Mouse (Mus musculus): ENCODE measurements around the gene Flnb. TPM values are rescaled to one million over a fixed set of nuclear protein-coding genes. Genes with fewer than 3 reads are reported as not detected.

Flnb gene
- polyA plus RNA-seq, 1 experiment from 2014 or later: 8.7 TPM

DNA sequence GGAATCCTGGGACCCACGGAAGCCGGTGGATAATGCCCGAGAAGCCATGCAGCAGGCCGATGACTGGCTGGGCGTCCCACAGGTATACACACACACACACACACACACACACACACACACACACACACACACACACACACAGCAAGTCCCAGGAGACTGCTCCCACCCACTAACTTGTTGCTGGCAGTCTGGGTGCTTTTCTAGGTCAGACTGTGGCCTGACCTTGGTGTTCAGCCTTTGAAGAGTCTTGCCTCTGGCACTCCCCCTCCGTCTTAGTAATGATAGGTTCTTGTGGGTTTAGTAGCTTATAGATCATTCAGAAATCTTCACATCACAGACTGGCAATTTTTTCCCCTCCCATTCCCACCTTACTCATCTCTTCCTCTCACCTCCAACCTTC is 52.0 kb downstream of the Flnb start:
- ATAC-seq: no peak
- Histone ChIP-seq H3K9me3 (replicated peaks) (no peaks in the 10 kb centered on the region), H3K27me3 (no peaks in the 10 kb centered on the region), H3K4me1 (no peaks in the 10 kb centered on the region), H3K9ac (no peak overlapping the region), H3K36me3 (ENCODE audit: poor library complexity, severe bottlenecking) (peaks cover 40% of the 10 kb centered on the region), H3K4me2 (no peak overlapping the region), H3K27ac (no peak overlapping the region), H3K4me3 (no peak overlapping the region)
- 92% methylated on average over 6 of the region's 6 CpGs for WGBS

GRCm38 (mm10) chr14:7873552-7873951 is 55.8 kb downstream of the Flnb start:
- WGBS: 91% methylated on average over 2 of the region's 2 CpGs
- H3K9ac ChIP-seq: no peak overlapping the region
- no peak overlapping the region for H3K27ac ChIP-seq
- peaks cover 43% of the 10 kb centered on the region for H3K36me3 ChIP-seq (ENCODE audit: poor library complexity, severe bottlenecking)
- ATAC-seq: no peak
- no peak overlapping the region for H3K4me3 ChIP-seq
- no peaks in the 10 kb centered on the region for H3K9me3 ChIP-seq (replicated peaks)
- H3K4me2 ChIP-seq: no peak overlapping the region
- H3K27me3 ChIP-seq: no peaks in the 10 kb centered on the region
- H3K4me1 ChIP-seq: no peaks in the 10 kb centered on the region

GRCm38 (mm10) chr14:7874495-7874894 is 56.7 kb downstream of the Flnb start:
- WGBS: 82% methylated on average over 4 of the region's 4 CpGs
- Histone ChIP-seq H3K4me2 (no peak overlapping the region), H3K27me3 (no peaks in the 10 kb centered on the region), H3K27ac (no peak overlapping the region), H3K9ac (no peak overlapping the region), H3K4me1 (no peaks in the 10 kb centered on the region), H3K36me3 (ENCODE audit: poor library complexity, severe bottlenecking) (peaks cover 44% of the 10 kb centered on the region), H3K4me3 (no peak overlapping the region), H3K9me3 (replicated peaks) (no peaks in the 10 kb centered on the region)
- ATAC-seq: no peak

DNA sequence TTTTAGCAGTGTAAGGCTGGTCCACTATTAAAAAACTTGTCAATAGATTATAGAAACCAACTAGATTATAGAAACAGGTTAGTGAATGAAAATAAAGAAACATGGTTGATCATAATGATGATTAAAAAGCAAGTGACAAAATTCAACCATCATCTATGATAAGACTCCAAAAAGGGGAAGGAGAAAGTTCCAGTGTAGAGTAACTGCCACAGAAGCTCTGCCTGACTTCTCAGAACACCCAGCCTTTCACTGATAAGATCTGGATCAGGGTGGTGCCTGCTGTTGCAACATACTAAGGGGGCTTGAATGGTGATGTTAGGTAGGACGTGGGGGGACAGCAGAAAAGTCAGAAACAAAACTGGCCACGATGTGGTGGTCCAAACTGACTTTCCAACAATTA is 60.2 kb downstream of the Flnb start:
- 88% methylated on average over 2 of the region's 2 CpGs for WGBS
- Histone ChIP-seq H3K4me3 (no peak overlapping the region), H3K9ac (no peak overlapping the region), H3K4me1 (no peaks in the 10 kb centered on the region), H3K27me3 (no peaks in the 10 kb centered on the region), H3K27ac (no peak overlapping the region), H3K4me2 (no peak overlapping the region), H3K9me3 (replicated peaks) (no peaks in the 10 kb centered on the region), H3K36me3 (ENCODE audit: poor library complexity, severe bottlenecking) (peaks cover 49% of the 10 kb centered on the region)
- ATAC-seq: no peak

DNA sequence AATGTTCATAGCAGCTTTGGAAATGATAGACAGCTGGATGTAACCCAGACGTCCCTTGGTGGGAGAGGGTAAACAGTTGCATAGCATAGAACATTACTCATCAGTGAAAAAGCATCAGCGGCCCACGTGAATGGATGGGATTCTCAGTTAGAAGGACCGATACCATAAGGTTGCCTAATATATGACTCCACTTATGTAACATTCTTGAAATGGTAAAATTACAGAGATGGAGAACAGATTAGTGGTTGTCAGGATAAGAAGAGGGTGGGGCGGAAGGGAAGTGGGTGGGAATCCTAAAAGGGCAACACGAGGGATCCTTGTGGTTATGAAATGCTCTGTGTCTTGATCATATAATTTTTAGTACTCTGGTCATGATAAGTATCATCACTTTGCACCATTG is 62.6 kb downstream of the Flnb start:
- no peak overlapping the region for H3K4me2 ChIP-seq
- 97% methylated on average over 6 of the region's 6 CpGs for WGBS
- H3K9ac ChIP-seq: no peak overlapping the region
- peaks cover 49% of the 10 kb centered on the region for H3K36me3 ChIP-seq (ENCODE audit: poor library complexity, severe bottlenecking)
- ATAC-seq: no peak
- H3K4me3 ChIP-seq: no peak overlapping the region
- no peaks in the 10 kb centered on the region for H3K4me1 ChIP-seq
- H3K27ac ChIP-seq: no peak overlapping the region
- H3K27me3 ChIP-seq: no peaks in the 10 kb centered on the region
- no peaks in the 10 kb centered on the region for H3K9me3 ChIP-seq (replicated peaks)

GRCm38 (mm10) chr14:7881533-7881932 is 63.8 kb downstream of the Flnb start:
- Histone ChIP-seq H3K4me1 (no peaks in the 10 kb centered on the region), H3K27me3 (no peaks in the 10 kb centered on the region), H3K4me3 (no peak overlapping the region), H3K9ac (no peak overlapping the region), H3K9me3 (replicated peaks) (no peaks in the 10 kb centered on the region), H3K4me2 (no peak overlapping the region), H3K27ac (no peak overlapping the region), H3K36me3 (ENCODE audit: poor library complexity, severe bottlenecking) (peaks cover 53% of the 10 kb centered on the region)
- 91% methylated on average over 11 of the region's 11 CpGs for WGBS
- ATAC-seq: no peak

GRCm38 (mm10) chr14:7882050-7882449 is 64.3 kb downstream of the Flnb start:
- Histone ChIP-seq H3K27me3 (no peaks in the 10 kb centered on the region), H3K4me3 (no peak overlapping the region), H3K9ac (no peak overlapping the region), H3K4me2 (no peak overlapping the region), H3K9me3 (replicated peaks) (no peaks in the 10 kb centered on the region), H3K27ac (no peak overlapping the region), H3K36me3 (ENCODE audit: poor library complexity, severe bottlenecking) (peaks cover 56% of the 10 kb centered on the region), H3K4me1 (no peaks in the 10 kb centered on the region)
- ATAC-seq: no peak
- WGBS: 98% methylated on average over 8 of the region's 8 CpGs

GRCm38 (mm10) chr14:7884158-7884557 is 66.4 kb downstream of the Flnb start:
- Histone ChIP-seq H3K4me1 (peaks cover 13% of the 10 kb centered on the region), H3K27ac (no peak overlapping the region), H3K9ac (no peak overlapping the region), H3K9me3 (replicated peaks) (no peaks in the 10 kb centered on the region), H3K36me3 (ENCODE audit: poor library complexity, severe bottlenecking) (peaks cover 58% of the 10 kb centered on the region), H3K27me3 (no peaks in the 10 kb centered on the region), H3K4me3 (no peak overlapping the region), H3K4me2 (no peak overlapping the region)
- no peak for ATAC-seq
- 66% methylated on average over 1 of the region's 1 CpGs for WGBS

DNA sequence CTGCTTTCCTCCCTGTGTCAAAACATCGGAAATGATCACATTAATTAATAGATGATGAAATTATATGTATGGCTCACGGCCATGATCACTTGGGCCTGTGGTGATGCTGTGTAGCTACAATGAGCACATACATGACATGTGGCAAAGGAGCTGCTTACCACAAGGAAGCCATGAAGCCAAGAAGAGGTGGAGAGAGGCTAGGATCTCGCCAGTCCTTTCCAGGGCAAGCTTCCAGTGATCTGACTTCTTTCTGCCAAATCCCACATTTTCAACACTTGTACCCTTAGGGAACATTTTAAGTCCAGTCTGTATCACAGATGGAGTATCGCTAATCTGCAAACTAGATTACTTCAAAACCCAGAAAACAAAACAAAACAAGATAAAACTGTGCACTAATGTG is 67.1 kb downstream of the Flnb start:
- Histone ChIP-seq H3K36me3 (ENCODE audit: poor library complexity, severe bottlenecking) (peaks cover 58% of the 10 kb centered on the region), H3K4me3 (no peak overlapping the region), H3K27me3 (no peaks in the 10 kb centered on the region), H3K4me1 (peaks cover 20% of the 10 kb centered on the region), H3K9ac (no peak overlapping the region), H3K4me2 (no peak overlapping the region), H3K27ac (no peak overlapping the region; the same call in 1 of the 2 replicates), H3K9me3 (replicated peaks) (no peaks in the 10 kb centered on the region)
- 86% methylated on average over 4 of the region's 4 CpGs for WGBS
- ATAC-seq: no peak

GRCm38 (mm10) chr14:7885540-7885939 is 67.8 kb downstream of the Flnb start:
- no peak overlapping the region for H3K4me2 ChIP-seq
- no peaks in the 10 kb centered on the region for H3K9me3 ChIP-seq (replicated peaks)
- H3K4me1 ChIP-seq: peaks cover 27% of the 10 kb centered on the region
- peaks cover 61% of the 10 kb centered on the region for H3K36me3 ChIP-seq (ENCODE audit: poor library complexity, severe bottlenecking)
- WGBS: 75% methylated on average over 9 of the region's 9 CpGs
- H3K27ac ChIP-seq: 0 out of 2 replicates have a peak overlapping the region, but pooled peaks have one; percentile 25
- no peak overlapping the region for H3K9ac ChIP-seq
- ATAC-seq: no peak
- no peaks in the 10 kb centered on the region for H3K27me3 ChIP-seq
- H3K4me3 ChIP-seq: no peak overlapping the region

DNA sequence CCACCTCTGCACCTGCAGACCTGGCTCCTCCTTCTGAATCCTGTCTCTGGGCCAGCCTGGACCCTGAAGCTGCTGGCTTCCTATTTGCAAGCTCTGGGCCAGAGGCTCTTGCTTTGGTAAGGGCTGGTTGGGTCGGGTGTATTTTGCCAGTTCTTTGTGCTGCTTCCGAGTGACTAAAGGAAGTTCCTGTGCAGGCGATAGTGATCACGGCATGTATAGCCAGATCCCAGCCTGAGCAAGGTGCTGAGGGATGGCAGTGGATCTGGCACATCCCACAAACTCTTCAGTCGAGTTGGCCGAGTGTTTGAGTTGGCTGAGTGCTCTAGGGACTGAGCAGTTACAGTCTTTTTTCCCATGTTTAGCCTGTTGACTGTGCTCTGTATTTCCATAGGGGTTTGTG is 68.3 kb downstream of the Flnb start:
- H3K9ac ChIP-seq: no peak overlapping the region
- ATAC-seq: no peak
- WGBS: 92% methylated on average over 6 of the region's 6 CpGs
- H3K4me3 ChIP-seq: no peak overlapping the region
- H3K36me3 ChIP-seq (ENCODE audit: poor library complexity, severe bottlenecking): peaks cover 65% of the 10 kb centered on the region
- H3K4me1 ChIP-seq: peaks cover 30% of the 10 kb centered on the region
- no peak overlapping the region for H3K4me2 ChIP-seq
- H3K27me3 ChIP-seq: no peaks in the 10 kb centered on the region
- H3K27ac ChIP-seq: no peak overlapping the region
- H3K9me3 ChIP-seq (replicated peaks): no peaks in the 10 kb centered on the region

DNA sequence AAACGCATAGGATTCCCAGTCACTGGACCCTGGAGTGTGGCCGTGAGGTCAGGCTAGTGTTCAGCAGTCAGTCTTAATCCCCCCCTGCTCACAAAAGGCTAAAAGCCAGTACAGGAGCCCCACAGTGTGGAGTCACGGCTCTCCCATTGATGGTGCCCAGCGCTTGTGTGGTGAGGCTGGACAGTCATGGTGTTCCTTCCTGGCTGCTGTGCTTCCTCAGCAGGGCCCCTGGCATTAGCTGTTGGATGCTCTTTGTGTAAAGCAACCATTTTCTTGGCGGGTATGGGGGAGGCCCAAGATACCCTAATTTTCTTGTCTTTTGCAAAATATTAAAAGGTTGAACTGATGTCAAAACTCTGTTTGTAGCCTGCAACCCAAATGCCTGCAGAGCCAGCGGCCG is 69.4 kb downstream of the Flnb start:
- Histone ChIP-seq H3K9me3 (replicated peaks) (no peaks in the 10 kb centered on the region), H3K4me2 (no peak overlapping the region), H3K9ac (no peak overlapping the region), H3K4me1 (peaks cover 30% of the 10 kb centered on the region), H3K27me3 (no peaks in the 10 kb centered on the region), H3K4me3 (no peak overlapping the region), H3K36me3 (ENCODE audit: poor library complexity, severe bottlenecking) (peaks cover 59% of the 10 kb centered on the region), H3K27ac (no peak overlapping the region)
- ATAC-seq: no peak
- 50% methylated on average over 7 of the region's 7 CpGs for WGBS

DNA sequence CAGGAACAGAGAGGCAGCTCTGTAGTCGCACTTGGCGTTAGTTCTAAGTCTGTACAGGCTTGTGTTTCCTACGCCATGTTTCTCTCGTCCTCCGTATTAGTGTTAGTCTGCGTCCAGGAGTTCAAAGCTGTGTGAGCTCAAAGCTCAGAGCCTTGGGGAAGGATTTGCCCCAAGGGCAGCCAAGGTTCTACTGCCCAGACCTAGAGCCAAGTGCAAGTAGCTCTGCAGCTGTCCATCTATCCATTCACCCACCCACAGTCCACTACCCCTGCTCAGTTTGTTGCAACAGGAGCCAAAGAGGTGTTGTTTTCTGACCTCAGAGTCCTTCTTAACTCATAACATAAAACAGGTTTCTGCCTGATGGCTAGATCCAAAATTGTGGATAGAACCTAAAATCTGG is 70.5 kb downstream of the Flnb start:
- Histone ChIP-seq H3K27me3 (no peaks in the 10 kb centered on the region), H3K4me3 (no peak overlapping the region), H3K27ac (peak overlapping the region; percentile 85), H3K4me1 (peaks cover 30% of the 10 kb centered on the region), H3K9ac (no peak overlapping the region), H3K36me3 (ENCODE audit: poor library complexity, severe bottlenecking) (peaks cover 59% of the 10 kb centered on the region), H3K9me3 (replicated peaks) (no peaks in the 10 kb centered on the region), H3K4me2 (no peak overlapping the region)
- ATAC-seq: no peak
- 87% methylated on average over 6 of the region's 6 CpGs for WGBS

All from forebrain, embryonic 13.5 days (tissue).